Mouse (Mus musculus) spleen, adult 2 months (tissue): ENCODE measurements around the gene Spats2l.

Experiments used
- CTCF ChIP-seq: fragments of 200-500 bp; IDR thresholded peaks from 2 replicates; pipeline ENCODE4 v1.5.1; 2011; ENCODE audit warnings: mild to moderate bottlenecking, inconsistent platforms; ENCODE audit not compliant: insufficient read depth, insufficient read length, insufficient replicate concordance; ENCODE audit errors: extremely low read depth
- POLR2A ChIP-seq: fragments of 200-500 bp; IDR thresholded peaks from 2 replicates; pipeline ENCODE4 v1.6.1; 2011; ENCODE audit warnings: low read depth, low read length, inconsistent platforms

DNA sequence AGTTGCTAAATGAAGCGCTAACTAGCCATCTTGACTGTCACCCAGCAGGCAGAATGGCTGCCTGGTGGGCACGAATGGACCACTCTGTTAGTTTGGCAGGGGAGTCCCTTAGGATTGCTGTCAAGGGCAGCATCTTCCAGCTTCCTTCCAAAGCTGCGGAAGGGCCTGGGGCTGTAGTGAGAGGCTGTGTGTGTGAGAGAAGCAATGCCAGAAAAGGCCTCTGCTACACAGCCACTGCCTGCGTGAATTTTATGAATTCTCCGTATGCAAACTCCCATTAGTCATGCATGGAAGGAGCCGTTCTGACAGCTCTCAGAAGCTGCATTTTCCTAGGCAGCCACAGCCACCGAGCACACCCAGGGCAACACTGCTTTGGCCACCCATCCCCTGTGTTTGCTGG is 101.5 kb downstream of the Spats2l start:
- TF ChIP-seq CTCF (no peak), POLR2A (no peak)
